Mouse (Mus musculus): Measurements from ENCODE around the gene H2afv.

- TF ChIP-seq CTCF (IDR thresholded peaks at IDR 0.05; ENCODE audit: borderline replicate concordance, control insufficient read depth, extremely low read depth, insufficient read depth, low read length, poor library complexity): no peak
- TF ChIP-seq POLR2A (IDR thresholded peaks at IDR 0.05; ENCODE audit: control insufficient read depth, extremely low read depth, insufficient read depth, low read length, poor library complexity): no peak
Observed at GRCm38 (mm10) chr11:6465122-6465521, 20.9 kb upstream of the H2afv start.
